Mouse (Mus musculus) heart, embryonic 14.5 days (tissue): ENCODE results near the gene Traf2. TPM values are rescaled to one million over a fixed set of nuclear protein-coding genes. Genes with fewer than 3 reads are reported as not detected.

Experiments used
- ATAC-seq: fragments of 200-750 bp; cut with Nextera tagmentation; 2 replicates; pipeline ENCODE4 v1.8.0; 2017; ENCODE audit warnings: low read depth, moderate TSS enrichment; ENCODE audit not compliant: insufficient number of reproducible peaks, insufficient read depth, low FRiP score
- H3K27ac ChIP-seq, 2 experiments: fragments of 200-500 bp in 1 of 2; fragments of 300-500 bp in 1 of 2; sonication (generic) in 1 of 2; replicated peaks in 1 of 2; 2 replicates each; pipeline ENCODE4 v1.5.1; 2012 to 2014; ENCODE audit warnings: low read depth in 2 of 2, low read length in 2 of 2, control low read depth in 1 of 2, mild to moderate bottlenecking in 1 of 2, mixed read lengths in 1 of 2; ENCODE audit not compliant: control insufficient read depth in 1 of 2, insufficient read depth in 1 of 2
- H3K27me3 ChIP-seq: fragments of 300-500 bp; sonication (generic); 2 replicates; pipeline ENCODE4 v1.6.1; 2014; ENCODE audit warnings: mild to moderate bottlenecking, low read length, control low read depth; ENCODE audit not compliant: control insufficient read depth, insufficient read depth
- H3K36me3 ChIP-seq: fragments of 300-500 bp; sonication (generic); 2 replicates; pipeline ENCODE4 v1.6.1; 2014; ENCODE audit warnings: mild to moderate bottlenecking, control low read depth, low read length, mixed read lengths; ENCODE audit not compliant: control insufficient read depth, insufficient read depth
- H3K4me1 ChIP-seq, 2 experiments: fragments of 200-500 bp in 1 of 2; fragments of 300-500 bp in 1 of 2; sonication (generic) in 1 of 2; 2 replicates each; pipeline ENCODE4 v1.6.1; 2012 to 2014; ENCODE audit warnings: low read length in 2 of 2, control low read depth in 1 of 2, mixed read lengths in 1 of 2; ENCODE audit not compliant: control insufficient read depth in 2 of 2, insufficient read depth in 2 of 2
- H3K4me2 ChIP-seq: fragments of 300-500 bp; sonication (generic); 2 replicates; pipeline ENCODE4 v1.6.1; 2014; ENCODE audit warnings: mild to moderate bottlenecking, low read length
- H3K4me3 ChIP-seq, 2 experiments: fragments of 200-500 bp in 1 of 2; fragments of 300-500 bp in 1 of 2; sonication (generic) in 1 of 2; 2 replicates each; pipeline ENCODE4 v1.5.1; 2012 to 2014; ENCODE audit warnings: low read length in 2 of 2, mild to moderate bottlenecking in 2 of 2, control low read depth in 1 of 2, low read depth in 1 of 2, moderate library complexity in 1 of 2; ENCODE audit not compliant: control insufficient read depth in 1 of 2, insufficient read depth in 1 of 2
- H3K9ac ChIP-seq: fragments of 300-500 bp; sonication (generic); 2 replicates; pipeline ENCODE4 v1.6.1; 2014; ENCODE audit warnings: mild to moderate bottlenecking, low read length
- H3K9me3 ChIP-seq: fragments of 300-500 bp; sonication (generic); 2 replicates; pipeline ENCODE4 v1.6.1; 2016; ENCODE audit warnings: low read length, control low read depth; ENCODE audit not compliant: control insufficient read depth
- WGBS: fragments of 180-500 bp; shearing (Covaris S2); extraction: QIAGEN DNeasy Blood & Tissue Kit; methylation state at CpG from one replicate; pipeline ENCODE4 v1.1.7; 2014; 5-methylcytosine and 5-hydroxymethylcytosine counted together
- polyA plus RNA-seq: library from polyadenylated mRNA; unstranded; fragments of >200 nt; fragmentation: Nextera tagmentation; extraction: Ambion mirVana; gene quantifications from 2 replicates; pipeline ENCODE4 v1.2.1, GENCODE M21; 2014

Gene Traf2
- 19.1 and 19.8 TPM in 2 replicates for polyA plus RNA-seq

- H3K9ac ChIP-seq: peak within 1 kb of the TSS; percentile 87
- H3K27ac ChIP-seq: peak within 1 kb of the TSS; percentile 20 to 79; a peak in 3 of 4 replicates
- peaks cover 9% of the 10 kb centered on the region; the same call in 1 of the 2 replicates for H3K36me3 ChIP-seq
- H3K4me2 ChIP-seq: peak within 1 kb of the TSS; percentile 79
- no peaks in the 10 kb centered on the region for H3K27me3 ChIP-seq
- 3% methylated on average over 48 of the region's 48 CpGs for WGBS
- no peaks in the 10 kb centered on the region for H3K9me3 ChIP-seq
- peak; percentile 98 for ATAC-seq
- H3K4me1 ChIP-seq: peaks cover 4 to 11% of the 10 kb centered on the region in 2 experiments
- peak within 1 kb of the TSS; percentile 66 to 85 for H3K4me3 ChIP-seq
Observed at GRCm38 (mm10) chr2:25546811-25547491, at the start of gene Traf2. Gene Traf2 (minus strand): TSS chr2:25546940.

DNA sequence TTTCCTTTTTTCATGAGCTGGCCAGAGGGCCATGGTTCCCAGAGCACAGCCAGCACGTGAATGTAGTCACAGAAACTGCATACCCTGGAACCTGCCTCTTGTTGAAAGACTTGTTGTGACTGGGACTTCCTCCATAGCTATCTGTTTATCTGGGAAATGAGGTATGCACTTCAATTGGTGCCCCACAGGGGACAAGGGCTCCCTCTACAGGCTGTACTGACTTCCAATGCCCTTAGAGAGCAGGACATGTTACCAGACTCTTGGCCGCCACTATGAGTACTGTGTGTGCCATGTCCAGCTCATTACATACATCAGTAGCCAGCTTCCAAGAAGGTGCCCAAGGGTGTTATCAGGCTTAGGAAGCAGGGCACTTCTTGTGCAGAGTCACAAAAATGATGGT lies 45.1 kb upstream of the Traf2 start:
- Histone ChIP-seq H3K9me3 (no peaks in the 10 kb centered on the region), H3K27me3 (no peaks in the 10 kb centered on the region), H3K27ac (no peak overlapping the region), H3K4me1 (peaks cover 4 to 10% of the 10 kb centered on the region in 2 experiments), H3K36me3 (peaks cover 92% of the 10 kb centered on the region), H3K4me2 (no peak overlapping the region), H3K9ac (no peak overlapping the region), H3K4me3 (no peak overlapping the region)
- WGBS: 86% methylated on average over 2 of the region's 2 CpGs
- ATAC-seq: no peak

- H3K36me3 ChIP-seq: peaks cover 96% of the 10 kb centered on the region
Observed at GRCm38 (mm10) chr2:25588227-25588907, 41.6 kb upstream of the Traf2 start.

DNA sequence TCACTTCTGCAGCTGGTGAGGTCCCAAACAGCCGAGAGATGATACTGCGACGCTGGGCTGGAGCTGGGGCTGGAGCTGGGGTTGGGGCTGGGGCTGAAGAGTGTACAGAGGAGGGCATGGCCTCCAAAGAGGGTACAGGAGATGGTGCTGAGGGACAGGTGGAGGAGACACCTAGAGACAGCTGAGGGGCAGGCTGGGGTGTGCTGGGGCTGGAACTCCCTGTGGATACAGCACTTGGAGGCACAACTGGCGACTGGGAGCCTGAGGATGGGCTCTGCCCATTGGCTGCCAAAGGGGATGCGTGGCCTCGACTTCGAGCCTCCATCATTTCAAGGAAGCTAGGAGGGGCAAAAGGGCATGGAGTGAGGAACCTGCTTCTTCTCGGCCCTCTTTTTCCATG lies 40.5 kb upstream of the Traf2 start:
- Histone ChIP-seq H3K27me3 (no peaks in the 10 kb centered on the region), H3K9me3 (no peaks in the 10 kb centered on the region), H3K4me1 (peaks cover 12 to 14% of the 10 kb centered on the region in 2 experiments), H3K36me3 (peaks cover 93% of the 10 kb centered on the region), H3K4me2 (no peak overlapping the region), H3K4me3 (no peak overlapping the region), H3K9ac (no peak overlapping the region), H3K27ac (no peak overlapping the region)
- WGBS: 87% methylated on average over 8 of the region's 8 CpGs
- ATAC-seq: no peak

More at GRCm38 (mm10) chr2:25588227-25588907, 41.6 kb upstream of the Traf2 start:
- no peak for ATAC-seq
- Histone ChIP-seq H3K4me3 (no peak overlapping the region), H3K27me3 (no peaks in the 10 kb centered on the region), H3K27ac (no peak overlapping the region), H3K9me3 (no peaks in the 10 kb centered on the region), H3K4me1 (peaks cover 8 to 10% of the 10 kb centered on the region in 2 experiments), H3K9ac (no peak overlapping the region), H3K4me2 (no peak overlapping the region)
- WGBS: 83% methylated on average over 8 of the region's 8 CpGs

GRCm38 (mm10) chr2:25585601-25586000 lies 38.9 kb upstream of the Traf2 start:
- WGBS: 78% methylated on average over 3 of the region's 3 CpGs
- Histone ChIP-seq H3K4me3 (no peak overlapping the region), H3K36me3 (peaks cover 76% of the 10 kb centered on the region), H3K4me1 (peaks cover 20 to 24% of the 10 kb centered on the region in 2 experiments), H3K27ac (no peak overlapping the region), H3K9ac (no peak overlapping the region), H3K4me2 (no peak overlapping the region), H3K27me3 (peaks cover 8% of the 10 kb centered on the region), H3K9me3 (no peaks in the 10 kb centered on the region)
- no peak for ATAC-seq

DNA sequence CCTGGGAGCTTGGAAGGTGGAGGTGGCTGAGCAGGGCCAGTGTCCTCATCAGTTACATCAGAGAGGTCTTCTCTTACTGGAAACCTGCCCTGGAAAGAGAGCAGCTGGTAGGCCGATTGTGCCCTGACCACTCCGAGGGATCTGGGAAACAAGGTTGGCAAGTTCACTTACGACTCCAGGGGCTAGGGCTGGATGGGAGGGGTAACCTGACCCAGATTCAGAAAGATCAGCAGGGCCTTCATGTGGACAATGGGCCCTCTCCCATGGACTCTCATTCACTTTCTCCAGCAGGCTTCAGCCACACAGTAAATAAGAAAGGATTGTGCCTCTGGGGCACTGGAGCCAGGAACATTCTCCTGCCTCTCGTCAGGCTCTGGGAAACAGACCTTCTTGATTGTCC lies 38.1 kb upstream of the Traf2 start:
- H3K27ac ChIP-seq: no peak overlapping the region
- WGBS: 91% methylated on average over 4 of the region's 4 CpGs
- H3K4me3 ChIP-seq: no peak overlapping the region
- H3K27me3 ChIP-seq: peaks cover 15% of the 10 kb centered on the region
- H3K4me2 ChIP-seq: no peak overlapping the region
- ATAC-seq: no peak
- H3K36me3 ChIP-seq: peaks cover 68% of the 10 kb centered on the region
- H3K9ac ChIP-seq: no peak overlapping the region
- H3K9me3 ChIP-seq: no peaks in the 10 kb centered on the region
- peaks cover 20 to 24% of the 10 kb centered on the region in 2 experiments for H3K4me1 ChIP-seq

DNA sequence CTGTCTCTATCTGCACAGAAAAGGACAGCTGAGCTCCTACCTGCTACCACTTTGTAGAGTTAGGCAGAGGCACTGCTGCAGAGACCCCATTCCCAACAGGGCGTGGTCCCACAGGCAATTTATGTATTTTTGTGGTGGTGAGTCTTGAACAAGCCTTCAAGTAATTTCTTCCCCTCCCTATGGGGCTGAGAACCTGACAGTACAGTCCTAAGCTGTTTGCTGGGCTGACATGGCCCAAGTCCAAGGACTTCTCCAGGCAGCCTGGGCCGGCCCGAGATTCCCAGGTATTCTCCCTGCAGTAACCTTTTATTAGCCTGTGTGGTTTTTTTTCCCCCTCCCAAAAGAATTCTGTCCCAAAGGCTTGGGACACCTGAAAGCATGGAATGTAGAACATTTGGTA lies 37.4 kb upstream of the Traf2 start:
- peaks cover 20 to 30% of the 10 kb centered on the region in 2 experiments for H3K4me1 ChIP-seq
- no peak overlapping the region for H3K9ac ChIP-seq
- 88% methylated on average over 3 of the region's 3 CpGs for WGBS
- no peak overlapping the region for H3K4me3 ChIP-seq
- ATAC-seq: no peak
- no peaks in the 10 kb centered on the region for H3K9me3 ChIP-seq
- no peak overlapping the region for H3K4me2 ChIP-seq
- peaks cover 62% of the 10 kb centered on the region for H3K36me3 ChIP-seq
- H3K27ac ChIP-seq: no peak overlapping the region
- peaks cover 22% of the 10 kb centered on the region for H3K27me3 ChIP-seq
